Mouse (Mus musculus): Measurements from ENCODE around the gene Galnt2. TPM values are rescaled to one million over a fixed set of nuclear protein-coding genes. Genes with fewer than 3 reads are reported as not detected.

Gene Galnt2
- total RNA-seq, 1 experiment from 2014 or later, result 42.6 TPM

DNA sequence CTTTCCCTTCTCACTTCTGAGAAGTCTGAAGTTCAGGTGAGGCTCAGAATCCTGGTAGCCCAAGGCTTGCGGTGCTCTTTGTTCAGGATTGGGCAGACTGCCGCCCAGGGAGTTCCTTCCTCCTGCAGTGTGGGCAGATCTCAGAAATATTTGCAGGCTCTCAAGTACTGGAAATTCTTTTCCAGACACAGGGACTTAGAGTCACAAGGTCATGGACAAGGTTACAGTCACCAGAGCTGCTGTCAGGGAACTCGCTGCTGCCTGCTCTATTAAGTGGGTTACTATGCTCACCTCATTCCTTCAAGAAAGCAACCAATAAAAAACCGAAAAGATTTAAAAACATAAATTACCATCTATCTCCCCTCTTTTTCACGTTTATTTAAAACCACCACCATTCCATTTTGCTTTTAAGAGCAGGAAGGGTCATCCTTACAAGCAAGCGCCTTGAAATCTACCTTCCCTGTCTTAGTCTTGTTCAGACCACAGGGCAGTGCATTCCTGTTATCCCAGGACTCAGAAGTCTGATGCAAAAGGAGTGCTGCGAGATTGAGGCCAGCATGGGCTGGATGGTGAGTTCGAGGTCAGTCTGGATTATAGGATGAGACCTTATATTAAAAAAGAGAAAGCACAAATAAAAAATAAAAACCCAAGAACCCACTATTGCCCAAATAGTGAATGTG lies 555 bp upstream of the Galnt2 start:
- no peak for ATAC-seq (replicated peaks in 1 of 2; ENCODE audit: insufficient read depth in 1 of 2, low FRiP score in 2 of 2, low TSS enrichment in 1 of 2, low read depth in 1 of 2, poor library complexity in 2 of 2, severe bottlenecking in 2 of 2)

DNA sequence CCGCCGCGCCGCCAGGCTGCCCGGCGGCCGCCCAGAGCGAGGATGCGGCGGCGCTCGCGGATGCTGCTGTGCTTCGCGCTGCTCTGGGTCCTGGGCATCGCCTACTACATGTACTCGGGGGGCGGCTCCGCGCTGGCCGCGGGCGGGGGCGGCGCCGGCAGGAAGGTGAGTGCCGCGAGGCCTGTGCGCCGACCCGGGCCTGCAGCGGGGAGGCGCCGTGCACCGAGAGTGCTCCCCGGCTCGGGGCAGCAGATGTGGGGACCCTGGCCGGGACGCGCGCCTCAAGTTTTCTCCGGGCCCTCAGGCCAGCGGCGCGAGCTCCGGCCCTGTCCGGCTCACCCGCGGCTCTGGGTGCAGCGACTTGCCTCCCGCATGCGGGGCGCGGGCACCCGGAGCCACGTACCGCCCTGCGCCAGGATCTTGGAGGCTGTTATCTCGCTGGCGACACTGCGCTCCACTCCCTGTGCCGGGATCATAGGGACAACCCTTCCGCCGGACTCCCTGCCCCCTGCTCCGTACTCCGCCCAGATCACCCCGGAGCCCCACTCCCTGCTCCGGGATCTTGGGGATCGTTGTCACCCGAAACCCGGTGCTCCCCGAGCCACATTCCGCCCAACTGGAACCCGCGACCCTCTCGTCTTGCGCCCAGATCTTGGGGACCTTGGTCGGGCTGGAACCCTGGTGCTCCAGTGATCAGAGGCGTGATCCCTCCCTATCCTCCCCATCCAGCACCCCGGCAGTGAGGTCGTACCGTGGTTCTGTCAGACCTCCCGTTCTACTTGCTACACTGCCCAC lies 491 bp downstream of the Galnt2 start:
- ATAC-seq (replicated peaks in 1 of 2; ENCODE audit: insufficient read depth in 1 of 2, low FRiP score in 2 of 2, low TSS enrichment in 1 of 2, low read depth in 1 of 2, poor library complexity in 2 of 2, severe bottlenecking in 2 of 2), result peak; percentile 7 to 33; a peak in 2 of 4 replicates

DNA sequence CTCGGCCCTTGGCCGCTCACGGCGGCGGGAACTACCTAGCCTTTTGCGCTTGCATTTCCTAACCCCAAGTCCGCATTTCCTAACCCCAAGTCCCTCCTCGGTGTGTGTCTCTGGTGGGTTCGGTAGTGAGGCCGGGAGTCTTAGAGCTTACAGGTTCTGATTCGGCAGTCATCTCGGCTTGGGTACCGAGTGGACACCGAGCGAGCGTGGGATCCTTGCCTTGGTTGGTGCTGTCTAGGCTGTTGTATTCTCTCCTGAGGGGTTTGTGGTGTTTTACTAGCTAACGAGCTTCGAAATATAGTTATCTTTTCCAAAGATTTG lies 1.0 kb downstream of the Galnt2 start:
- peak in 1 of 2 experiments; percentile 29; a peak in 1 of 4 replicates for ATAC-seq (replicated peaks in 1 of 2; ENCODE audit: insufficient read depth in 1 of 2, low FRiP score in 2 of 2, low TSS enrichment in 1 of 2, low read depth in 1 of 2, poor library complexity in 2 of 2, severe bottlenecking in 2 of 2)

DNA sequence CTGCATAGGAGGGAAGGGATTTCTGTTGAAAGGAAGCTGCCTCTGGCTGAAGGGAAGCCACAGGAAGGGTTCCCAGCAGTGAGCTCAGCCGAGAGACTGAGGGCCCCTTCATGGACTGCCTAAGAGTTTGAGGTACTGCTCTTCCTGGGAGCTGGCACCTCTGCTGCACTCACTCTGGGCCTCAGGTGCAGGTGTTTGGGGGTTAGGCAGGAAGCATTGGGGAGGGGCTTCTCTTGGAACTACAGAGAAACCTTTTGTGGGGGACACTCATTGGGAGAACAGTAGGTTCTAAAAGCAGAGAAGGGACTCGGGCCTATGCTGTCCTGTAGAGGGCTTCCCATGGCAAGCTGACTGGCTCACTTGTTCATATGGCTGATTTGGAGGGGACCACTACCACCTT lies 3.3 kb downstream of the Galnt2 start:
- ATAC-seq (replicated peaks in 1 of 2; ENCODE audit: insufficient read depth in 1 of 2, low FRiP score in 2 of 2, low TSS enrichment in 1 of 2, low read depth in 1 of 2, poor library complexity in 2 of 2, severe bottlenecking in 2 of 2), result no peak

DNA sequence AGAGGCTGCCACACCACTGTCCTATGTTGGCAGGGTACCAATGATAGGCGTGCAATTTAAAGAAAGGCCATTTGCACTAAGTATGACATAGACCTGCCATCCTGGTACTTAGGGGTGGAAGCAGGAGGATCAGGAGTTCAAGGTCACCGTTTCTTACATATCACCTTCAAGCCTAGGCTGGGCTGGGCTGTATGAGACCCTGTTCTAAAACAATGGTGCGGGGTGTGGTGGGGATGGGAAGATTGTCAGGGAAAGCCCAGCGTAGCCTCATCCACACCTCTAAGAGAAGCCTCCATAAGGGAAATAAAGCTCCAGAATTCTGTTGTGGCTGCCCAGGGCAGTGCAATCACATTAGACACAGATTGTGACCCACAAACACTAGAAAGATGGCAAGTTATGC lies 4.3 kb downstream of the Galnt2 start:
- no peak for ATAC-seq (replicated peaks in 1 of 2; ENCODE audit: insufficient read depth in 1 of 2, low FRiP score in 2 of 2, low TSS enrichment in 1 of 2, low read depth in 1 of 2, poor library complexity in 2 of 2, severe bottlenecking in 2 of 2)

DNA sequence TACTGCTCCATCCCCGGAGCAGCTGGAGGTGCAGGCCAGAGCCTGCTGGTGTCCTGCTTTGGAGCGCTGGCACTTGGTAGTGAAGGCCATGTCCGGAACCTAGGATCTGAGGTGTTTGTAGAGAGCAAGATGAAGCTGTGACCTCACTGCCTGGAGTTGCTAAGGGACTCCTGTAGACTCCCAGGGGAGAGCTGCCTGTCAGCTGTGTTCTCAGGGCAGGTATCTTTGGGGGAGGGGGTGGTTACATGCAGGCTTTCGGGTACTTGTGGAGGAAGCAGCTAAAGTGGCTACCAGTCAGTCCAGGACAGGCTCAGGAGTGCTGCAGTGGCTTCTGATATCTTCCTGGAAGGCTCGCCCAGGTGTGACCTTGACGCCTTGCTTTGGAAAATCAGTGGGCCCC lies 8.2 kb downstream of the Galnt2 start:
- ATAC-seq (replicated peaks in 1 of 2; ENCODE audit: insufficient read depth in 1 of 2, low FRiP score in 2 of 2, low TSS enrichment in 1 of 2, low read depth in 1 of 2, poor library complexity in 2 of 2, severe bottlenecking in 2 of 2), result no peak

DNA sequence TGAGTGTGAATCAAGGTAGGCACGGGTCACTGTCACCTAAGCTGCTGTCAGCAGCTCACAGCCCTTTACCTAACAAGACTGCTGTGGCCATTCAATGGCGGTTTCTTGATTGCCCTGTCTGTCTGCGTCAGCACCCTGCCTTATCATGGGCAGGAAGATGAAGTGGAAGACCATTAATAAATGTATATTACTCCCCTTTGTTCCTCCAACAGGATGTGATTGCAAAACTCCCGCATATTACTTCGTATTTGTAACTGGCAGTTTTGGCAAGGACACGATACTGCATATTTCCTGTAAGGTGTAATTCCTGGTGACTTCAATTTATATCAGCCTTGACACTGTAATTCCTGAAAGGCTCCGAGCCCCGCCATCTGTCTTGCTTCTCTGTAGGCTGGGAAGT lies 9.7 kb downstream of the Galnt2 start:
- ATAC-seq (replicated peaks in 1 of 2; ENCODE audit: insufficient read depth in 1 of 2, low FRiP score in 2 of 2, low TSS enrichment in 1 of 2, low read depth in 1 of 2, poor library complexity in 2 of 2, severe bottlenecking in 2 of 2), result no peak

DNA sequence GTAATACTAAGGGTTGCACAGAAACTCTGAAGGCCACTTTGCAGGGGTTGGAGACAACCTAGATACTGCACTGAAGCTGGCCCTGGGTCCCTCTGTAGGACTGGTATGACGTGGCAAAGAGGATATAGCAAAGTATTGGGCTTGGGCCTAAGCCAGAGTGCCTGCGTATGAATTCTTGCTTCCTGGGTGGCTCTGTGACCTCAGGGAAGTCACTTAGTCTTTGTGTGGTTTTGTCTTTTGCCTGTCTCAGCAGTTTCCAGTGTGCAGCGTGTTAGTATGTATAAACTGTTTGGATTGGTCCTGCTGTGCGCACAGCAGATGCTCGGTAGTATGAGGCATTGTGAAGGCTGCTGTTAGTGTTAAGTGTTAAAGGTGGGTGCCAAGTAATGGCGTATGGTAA lies 11.0 kb downstream of the Galnt2 start:
- ATAC-seq (replicated peaks in 1 of 2; ENCODE audit: insufficient read depth in 1 of 2, low FRiP score in 2 of 2, low TSS enrichment in 1 of 2, low read depth in 1 of 2, poor library complexity in 2 of 2, severe bottlenecking in 2 of 2), result 0 out of 4 replicates have a peak, but pooled peaks have one; percentile 8 to 17

DNA sequence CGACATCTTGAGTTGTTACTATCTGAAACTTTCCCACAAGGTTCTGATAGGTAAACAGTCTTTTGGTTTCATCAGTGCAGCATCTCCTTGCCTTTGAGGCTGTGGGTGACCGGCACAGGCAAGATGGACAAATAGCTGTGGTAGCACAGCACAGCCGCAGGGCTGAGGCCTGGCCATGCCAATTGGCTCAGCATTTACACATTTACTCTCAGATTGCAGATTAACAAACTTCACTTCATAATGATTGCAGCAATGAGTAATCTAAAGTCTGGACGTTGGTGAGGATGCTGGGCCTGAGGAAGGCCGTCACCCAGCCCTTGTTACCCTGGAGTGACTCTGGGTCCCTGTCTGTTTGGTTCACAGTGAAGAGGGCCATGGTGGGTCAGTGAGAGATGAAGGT lies 11.7 kb downstream of the Galnt2 start:
- ATAC-seq (replicated peaks in 1 of 2; ENCODE audit: insufficient read depth in 1 of 2, low FRiP score in 2 of 2, low TSS enrichment in 1 of 2, low read depth in 1 of 2, poor library complexity in 2 of 2, severe bottlenecking in 2 of 2), result no peak

DNA sequence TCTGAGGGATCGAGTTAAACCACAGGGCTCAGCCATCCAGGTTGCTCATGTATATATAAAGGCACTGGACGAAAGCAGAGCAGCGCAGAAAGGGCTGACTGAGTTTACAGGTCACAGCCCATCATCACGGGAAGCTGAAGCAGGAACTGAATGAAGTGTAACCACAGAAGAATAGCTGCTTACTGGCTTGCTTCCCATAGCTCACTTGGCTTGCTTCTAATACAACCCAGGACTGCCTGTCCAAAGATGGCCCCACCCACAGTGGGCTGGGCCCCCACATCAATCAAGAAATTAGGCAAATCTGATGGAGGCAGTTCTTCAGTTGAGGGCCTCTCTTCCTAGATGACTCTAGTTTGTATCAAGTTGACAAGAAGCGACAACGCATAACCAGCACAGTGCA lies 16.4 kb downstream of the Galnt2 start:
- peak; percentile 50 to 57; a peak in 3 of 4 replicates for ATAC-seq (replicated peaks in 1 of 2; ENCODE audit: insufficient read depth in 1 of 2, low FRiP score in 2 of 2, low TSS enrichment in 1 of 2, low read depth in 1 of 2, poor library complexity in 2 of 2, severe bottlenecking in 2 of 2)

DNA sequence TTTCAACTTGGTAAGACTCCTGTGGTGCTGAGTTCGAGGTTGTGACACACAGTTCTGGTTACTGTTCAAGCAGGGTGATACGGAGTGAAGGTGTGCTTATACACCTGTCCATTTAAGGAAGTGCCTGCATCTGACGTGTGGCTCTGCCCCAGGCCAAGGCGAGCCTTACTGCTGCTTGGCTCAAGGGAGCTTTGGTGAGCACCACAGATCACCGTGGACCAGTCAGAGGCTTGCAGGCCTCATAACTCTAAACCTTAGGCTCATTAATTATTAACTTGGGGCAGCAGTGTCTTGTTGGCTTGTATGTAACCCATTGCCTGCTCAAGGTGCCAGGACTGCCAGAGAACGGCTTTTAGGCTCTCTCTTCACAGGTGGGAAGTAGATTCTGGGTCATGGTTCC lies 17.5 kb downstream of the Galnt2 start:
- ATAC-seq (replicated peaks in 1 of 2; ENCODE audit: insufficient read depth in 1 of 2, low FRiP score in 2 of 2, low TSS enrichment in 1 of 2, low read depth in 1 of 2, poor library complexity in 2 of 2, severe bottlenecking in 2 of 2), result no peak

DNA sequence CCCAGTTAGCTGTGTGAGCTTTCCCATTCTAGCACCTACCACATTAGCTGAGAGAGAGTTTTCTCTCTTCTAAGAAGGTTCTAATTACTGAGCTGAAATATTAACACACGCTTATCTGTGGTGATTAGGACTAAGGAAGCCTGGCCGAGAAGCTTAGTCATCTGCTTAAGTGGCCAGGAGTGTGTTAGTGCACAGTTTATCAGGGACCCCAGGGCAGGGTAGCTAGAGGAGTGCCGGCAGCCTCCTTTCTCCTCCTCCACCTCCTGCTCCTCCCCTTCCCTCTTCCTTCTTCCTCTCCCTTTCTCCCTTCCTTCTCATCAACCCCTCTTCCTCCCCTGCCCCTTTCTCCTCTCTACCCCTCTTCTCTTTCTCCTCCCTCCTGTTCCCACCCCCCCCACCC lies 19.1 kb downstream of the Galnt2 start:
- ATAC-seq (replicated peaks in 1 of 2; ENCODE audit: insufficient read depth in 1 of 2, low FRiP score in 2 of 2, low TSS enrichment in 1 of 2, low read depth in 1 of 2, poor library complexity in 2 of 2, severe bottlenecking in 2 of 2), result no peak

DNA sequence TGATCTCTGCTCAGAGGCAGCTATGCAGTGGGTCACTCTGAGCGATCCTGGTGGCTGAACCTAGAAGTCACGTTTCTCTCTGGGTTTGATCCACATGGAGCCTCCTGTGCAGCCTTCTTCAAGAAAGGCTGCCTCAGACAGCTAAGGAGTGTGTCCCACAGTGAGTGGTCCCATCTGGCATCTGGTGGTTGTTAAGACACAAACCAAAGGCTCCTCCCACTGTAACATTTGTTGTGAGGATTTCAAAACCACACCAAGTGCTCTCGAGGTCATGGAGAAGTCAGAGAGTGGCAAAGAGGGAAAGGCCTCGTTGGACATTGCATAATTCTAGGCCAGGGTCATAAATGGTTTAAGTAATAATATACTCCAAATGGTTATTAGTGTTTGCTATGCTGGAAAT lies 19.6 kb downstream of the Galnt2 start:
- peak in 1 of 2 experiments; percentile 20; a peak in 2 of 4 replicates for ATAC-seq (replicated peaks in 1 of 2; ENCODE audit: insufficient read depth in 1 of 2, low FRiP score in 2 of 2, low TSS enrichment in 1 of 2, low read depth in 1 of 2, poor library complexity in 2 of 2, severe bottlenecking in 2 of 2)

DNA sequence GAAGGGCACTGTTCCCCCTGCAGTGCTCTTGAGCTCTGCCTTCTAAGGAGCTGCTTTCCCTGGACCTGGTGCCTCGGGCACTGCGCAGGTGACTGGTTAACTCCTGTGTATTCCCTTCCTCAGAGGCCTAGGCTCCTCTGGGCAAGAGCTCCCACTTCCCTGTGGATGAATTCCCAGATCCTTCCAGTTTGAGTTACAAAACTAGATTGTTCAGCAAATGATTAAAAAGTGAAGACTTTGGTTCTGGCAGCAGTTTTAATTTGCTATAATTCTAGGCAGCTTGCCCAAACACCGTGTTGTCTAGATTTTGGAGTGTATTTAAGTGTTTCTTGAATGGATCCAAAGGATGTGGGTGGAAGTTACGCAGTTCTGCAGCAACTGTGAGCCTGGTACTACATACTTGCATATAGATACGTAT lies 21.4 kb downstream of the Galnt2 start:
- no peak for ATAC-seq (replicated peaks in 1 of 2; ENCODE audit: insufficient read depth in 1 of 2, low FRiP score in 2 of 2, low TSS enrichment in 1 of 2, low read depth in 1 of 2, poor library complexity in 2 of 2, severe bottlenecking in 2 of 2)

DNA sequence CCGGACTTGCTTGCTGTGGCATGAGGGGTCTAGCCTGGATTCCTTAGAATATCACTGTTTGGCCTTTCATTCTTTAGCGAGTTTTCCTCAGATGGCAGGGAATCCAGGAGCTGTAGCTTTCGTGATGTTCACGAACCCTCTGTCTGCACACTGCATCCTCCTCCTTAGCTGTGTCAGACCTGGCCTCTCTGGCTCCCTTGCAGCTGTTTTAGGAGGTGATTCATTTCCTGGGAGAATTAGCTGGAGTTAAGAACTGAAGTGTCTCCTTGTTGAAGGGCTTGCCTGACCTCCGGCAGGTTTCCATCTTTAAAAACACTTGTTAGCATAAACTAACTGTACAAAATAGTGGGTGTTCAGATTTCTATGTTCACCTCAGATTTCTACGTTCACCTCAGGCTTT lies 22.7 kb downstream of the Galnt2 start:
- no peak for ATAC-seq (replicated peaks in 1 of 2; ENCODE audit: insufficient read depth in 1 of 2, low FRiP score in 2 of 2, low TSS enrichment in 1 of 2, low read depth in 1 of 2, poor library complexity in 2 of 2, severe bottlenecking in 2 of 2)

DNA sequence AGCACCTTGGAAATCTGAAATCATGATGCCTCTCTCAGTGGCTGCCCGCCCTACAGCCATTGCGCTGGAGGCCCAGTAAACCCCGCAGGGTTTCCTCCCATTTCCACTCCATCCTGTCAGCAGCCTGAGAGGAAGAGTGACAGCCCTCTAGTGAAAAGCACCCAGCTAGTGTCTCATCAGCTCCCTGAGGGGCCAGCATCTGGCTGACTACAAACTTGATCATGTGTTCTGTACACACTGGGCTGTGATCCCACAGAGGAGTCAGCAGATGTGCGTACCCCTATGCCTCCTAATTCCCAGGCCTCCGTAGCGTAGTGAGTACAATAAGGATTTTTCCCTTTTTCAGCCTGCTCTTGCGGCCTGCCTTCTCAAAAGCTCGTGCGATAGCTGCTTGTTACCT lies 25.6 kb downstream of the Galnt2 start:
- ATAC-seq (replicated peaks in 1 of 2; ENCODE audit: insufficient read depth in 1 of 2, low FRiP score in 2 of 2, low TSS enrichment in 1 of 2, low read depth in 1 of 2, poor library complexity in 2 of 2, severe bottlenecking in 2 of 2), result peak in 1 of 2 experiments; percentile 2; a peak in 1 of 4 replicates

DNA sequence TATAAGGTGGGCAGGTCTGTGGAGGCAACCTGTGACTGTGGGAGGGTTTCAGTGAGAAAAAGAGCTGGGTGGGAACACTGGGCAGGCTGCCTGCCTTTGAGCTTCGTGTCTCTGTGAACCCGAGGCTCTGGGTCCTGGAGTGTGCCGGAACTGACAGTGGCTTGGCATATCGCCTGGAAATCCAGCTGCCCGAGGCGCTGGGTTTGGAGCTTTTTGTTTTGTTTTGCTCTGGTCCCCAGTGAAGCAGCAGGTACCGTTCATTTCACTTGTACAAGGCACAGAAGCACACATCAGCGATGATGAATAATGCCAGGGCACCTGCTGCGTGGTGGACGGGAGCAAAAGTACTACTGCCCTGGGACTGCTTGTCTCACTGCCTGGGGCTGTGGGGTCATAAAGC lies 26.2 kb downstream of the Galnt2 start:
- ATAC-seq (replicated peaks in 1 of 2; ENCODE audit: insufficient read depth in 1 of 2, low FRiP score in 2 of 2, low TSS enrichment in 1 of 2, low read depth in 1 of 2, poor library complexity in 2 of 2, severe bottlenecking in 2 of 2), result peak; percentile 68 to 72

DNA sequence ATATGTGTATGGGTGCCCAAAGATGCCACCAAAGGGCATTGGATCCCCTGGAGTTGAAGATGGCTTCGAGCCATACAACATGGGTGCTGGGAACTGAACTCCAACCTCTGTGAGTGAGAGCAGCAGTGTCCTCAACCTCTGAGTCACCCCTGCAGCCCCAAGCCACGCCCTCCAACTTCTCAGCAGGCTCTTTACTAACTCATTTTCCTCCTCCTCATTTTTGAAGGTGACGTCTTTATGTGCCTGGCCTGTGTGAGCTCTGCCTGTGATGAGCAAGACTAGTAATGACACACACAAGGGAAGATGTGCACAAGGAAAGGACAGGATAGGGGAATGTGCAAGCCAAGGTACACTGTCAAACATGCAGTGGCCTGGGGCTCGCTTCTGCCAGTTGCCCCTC lies 28.0 kb downstream of the Galnt2 start:
- ATAC-seq (replicated peaks in 1 of 2; ENCODE audit: insufficient read depth in 1 of 2, low FRiP score in 2 of 2, low TSS enrichment in 1 of 2, low read depth in 1 of 2, poor library complexity in 2 of 2, severe bottlenecking in 2 of 2), result no peak

DNA sequence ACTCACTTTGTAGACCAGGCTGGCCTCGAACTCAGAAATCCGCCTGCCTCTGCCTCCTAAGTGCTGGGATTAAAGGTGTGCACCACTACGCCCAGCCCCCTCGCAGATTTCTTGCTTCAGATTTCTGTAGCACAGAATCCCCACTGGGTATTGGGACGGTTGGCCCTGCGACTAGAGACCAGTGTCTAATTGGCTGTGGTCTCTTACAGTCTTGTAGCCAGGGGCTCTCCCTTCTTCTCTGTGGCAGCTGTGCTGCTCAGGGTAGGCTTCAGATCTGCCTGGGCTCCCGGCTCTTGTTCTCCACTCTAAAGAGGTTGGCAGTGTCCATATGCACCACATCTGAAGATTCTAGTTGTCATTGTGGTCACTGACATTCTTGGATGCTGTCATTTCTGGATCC lies 28.7 kb downstream of the Galnt2 start:
- ATAC-seq (replicated peaks in 1 of 2; ENCODE audit: insufficient read depth in 1 of 2, low FRiP score in 2 of 2, low TSS enrichment in 1 of 2, low read depth in 1 of 2, poor library complexity in 2 of 2, severe bottlenecking in 2 of 2), result no peak

Measured in hematopoietic stem cell, adult 5-6 weeks (primary cell).